Mouse (Mus musculus): ENCODE measurements around the gene Fut11.
A peak's percentile ranks its signal among the peaks of the same experiment; 100 is the strongest.
"Not testable (repeated sequence)": the region's sequence is repeated elsewhere in the genome, so short reads cannot be mapped to it uniquely, and the experiment has no call there.

Gene Fut11

GRCm38 (mm10) chr14:20677906-20678305 is 16.9 kb upstream of the Fut11 start:
- no peak for DNase-seq

DNA sequence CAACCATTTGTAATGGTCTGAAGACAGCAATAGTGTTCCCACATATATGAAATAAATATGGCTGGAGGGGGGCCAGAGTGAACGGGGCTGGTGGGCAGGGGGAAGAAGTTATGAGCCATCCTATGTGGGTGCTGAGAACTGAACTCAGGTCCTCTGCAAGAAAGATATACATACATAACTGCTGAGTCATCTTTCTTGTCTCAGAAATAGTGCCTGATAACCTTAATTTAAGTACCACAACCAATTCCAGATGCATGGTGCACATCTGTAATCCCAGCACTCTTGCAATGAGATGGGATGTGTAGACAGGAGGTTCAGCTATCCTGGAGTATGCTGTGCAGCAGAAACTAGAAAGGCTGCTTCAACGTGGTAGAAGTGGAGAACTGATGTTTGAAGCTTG is 13.0 kb upstream of the Fut11 start:
- no peak for DNase-seq

GRCm38 (mm10) chr14:20682498-20682897 is 12.3 kb upstream of the Fut11 start:
- DNase-seq = peak; percentile 53

GRCm38 (mm10) chr14:20686576-20686975 is 8.2 kb upstream of the Fut11 start:
- no peak for DNase-seq

DNA sequence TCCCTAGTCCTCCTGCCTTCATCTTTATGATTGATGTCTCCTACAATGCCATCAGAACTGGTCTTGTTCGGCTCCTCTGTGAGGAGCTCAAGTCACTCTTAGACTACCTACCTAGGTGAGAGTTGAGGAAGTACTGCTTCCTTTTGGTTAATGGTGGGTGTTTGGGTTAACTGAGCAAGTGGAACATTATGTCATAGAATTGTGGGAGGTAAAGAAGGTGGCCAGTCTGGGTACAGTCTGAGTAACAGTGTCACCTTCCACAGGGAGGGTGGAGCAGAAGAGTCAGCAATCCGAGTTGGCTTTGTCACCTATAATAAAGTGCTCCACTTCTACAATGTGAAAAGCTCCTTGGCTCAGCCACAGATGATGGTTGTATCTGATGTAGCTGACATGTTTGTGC is 5.8 kb upstream of the Fut11 start:
- DNase-seq = no peak

DNA sequence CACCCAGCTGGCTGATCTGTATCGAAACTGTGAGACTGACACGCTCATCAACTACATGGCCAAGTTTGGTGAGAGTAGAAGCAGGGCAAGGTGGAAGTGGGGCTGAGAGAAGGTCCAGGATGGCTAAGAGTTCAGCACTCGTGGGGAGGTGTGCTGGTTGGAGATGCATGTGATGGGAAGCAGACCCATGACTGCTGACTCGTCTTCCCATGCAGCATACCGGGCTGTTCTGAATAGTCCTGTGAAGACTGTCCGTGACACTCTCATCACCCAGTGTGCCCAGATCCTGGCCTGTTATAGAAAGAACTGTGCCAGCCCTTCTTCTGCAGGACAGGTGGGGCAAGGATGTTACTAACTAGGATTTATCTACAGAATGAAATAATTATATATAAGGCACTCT is 3.0 kb upstream of the Fut11 start:
- no peak for DNase-seq

DNA sequence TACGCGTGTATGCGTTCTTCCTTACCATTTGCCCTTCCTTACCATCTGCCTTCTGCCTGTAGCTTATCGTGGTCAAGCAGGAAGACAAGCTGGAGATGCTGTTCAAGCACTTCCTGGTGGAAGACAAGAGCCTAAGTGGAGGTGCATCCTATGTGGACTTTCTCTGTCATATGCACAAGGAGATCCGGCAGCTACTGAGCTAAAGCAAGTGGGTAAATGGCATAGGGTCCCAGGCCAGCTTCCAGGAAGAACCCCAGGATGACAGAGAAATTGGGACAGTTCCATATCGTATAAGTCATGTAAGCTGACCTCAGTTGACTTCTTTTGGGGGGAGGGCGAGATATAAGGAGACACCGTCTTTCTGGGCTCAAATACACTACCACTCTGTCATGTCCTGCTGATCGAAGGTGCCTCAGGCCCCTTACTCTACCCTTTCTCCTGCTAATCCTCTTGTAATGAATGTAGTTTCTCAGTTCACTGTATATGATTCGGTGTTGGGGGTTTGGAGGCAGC is 1.1 kb upstream of the Fut11 start:
- no peak for DNase-seq

DNA sequence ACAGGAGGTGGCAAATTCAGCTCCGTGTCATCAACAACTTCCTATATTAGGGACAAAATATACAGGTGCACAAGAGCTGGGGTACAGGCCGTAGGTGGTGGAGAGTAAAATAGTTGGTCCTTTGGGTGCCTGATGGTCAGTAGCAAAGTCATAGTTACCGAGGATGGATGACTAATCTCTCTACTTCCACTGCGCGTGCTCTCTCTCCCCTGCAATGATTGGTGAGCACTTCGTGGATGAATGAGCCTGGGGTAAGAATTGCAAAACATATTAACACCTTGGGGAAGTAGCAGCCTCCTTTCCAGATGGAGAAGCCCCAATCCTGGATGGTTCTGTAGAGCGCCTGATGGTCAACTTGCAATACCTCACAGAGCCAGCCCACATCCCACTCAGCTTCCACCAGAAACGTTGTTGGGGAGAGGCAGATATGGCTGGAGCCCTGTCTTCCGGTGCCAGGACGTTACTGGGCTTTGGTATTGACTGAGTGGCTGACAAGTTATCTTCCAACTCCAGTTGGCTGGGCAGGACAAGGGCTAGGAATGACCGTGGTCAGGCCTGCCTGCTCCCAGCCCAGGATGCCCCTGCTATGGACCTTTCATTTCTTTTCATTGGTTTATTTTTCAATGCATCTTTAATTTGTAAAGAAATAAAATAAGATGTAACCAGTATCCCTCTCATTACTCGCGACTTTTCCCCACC is 434 bp upstream of the Fut11 start:
- DNase-seq = no peak

DNA sequence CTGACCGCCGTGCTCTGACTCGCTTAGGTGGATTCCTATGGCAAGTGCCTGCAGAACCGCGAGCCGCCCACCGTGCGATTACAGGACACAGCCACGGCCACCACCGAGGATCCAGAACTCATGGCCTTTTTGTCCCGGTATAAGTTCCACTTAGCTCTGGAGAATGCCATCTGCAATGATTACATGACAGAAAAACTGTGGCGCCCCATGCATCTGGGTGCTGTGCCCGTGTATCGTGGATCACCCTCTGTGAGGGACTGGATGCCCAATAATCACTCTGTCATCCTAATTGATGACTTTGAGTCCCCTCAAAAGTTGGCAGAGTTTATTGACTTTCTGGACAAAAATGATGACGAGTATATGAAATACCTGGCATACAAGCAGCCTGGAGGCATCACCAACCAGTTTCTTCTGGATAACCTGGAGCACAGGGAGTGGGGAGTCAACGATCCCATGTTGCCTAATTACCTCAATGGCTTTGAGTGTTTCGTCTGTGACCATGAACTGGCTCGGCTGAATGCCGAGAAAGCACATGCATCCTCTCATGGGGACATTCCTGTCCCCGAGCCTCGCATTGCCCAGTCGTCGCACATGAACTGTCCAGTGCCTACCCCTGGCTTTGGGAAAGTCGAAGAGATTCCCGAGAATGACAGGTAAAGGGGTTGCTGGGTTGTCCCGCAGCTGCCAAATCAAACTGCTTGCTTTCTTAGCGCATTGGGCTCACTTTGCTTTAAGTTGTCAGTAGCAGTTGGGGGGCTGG is 1.2 kb downstream of the Fut11 start:
- peak; percentile 16 for DNase-seq

GRCm38 (mm10) chr14:20696986-20697385 is 2.2 kb downstream of the Fut11 start:
- peak; percentile 75 for DNase-seq

DNA sequence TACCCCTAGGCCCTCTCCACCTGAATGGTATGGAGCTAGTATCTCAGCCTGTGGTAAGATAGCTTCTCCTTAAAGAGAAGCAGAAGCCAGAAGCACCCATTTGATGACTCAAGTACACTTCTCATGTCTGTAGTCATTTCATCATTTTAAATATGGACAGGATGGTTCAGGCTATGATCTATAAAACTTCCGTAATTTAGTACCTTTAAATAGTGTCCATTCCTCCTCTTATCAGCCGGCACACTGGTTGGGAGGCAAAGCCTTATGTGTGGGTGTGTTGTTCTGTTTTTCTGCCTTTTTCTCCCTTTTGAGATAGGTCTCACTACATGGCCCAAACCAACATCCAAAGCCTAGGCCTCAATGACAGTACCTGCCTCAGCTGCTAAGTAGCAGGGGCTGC is 3.7 kb downstream of the Fut11 start:
- no peak for DNase-seq

- no peak for DNase-seq
Measured at GRCm38 (mm10) chr14:20700362-20700761, 5.6 kb downstream of the Fut11 start.

- DNase-seq = no peak
Measured at GRCm38 (mm10) chr14:20701554-20701953, 6.8 kb downstream of the Fut11 start.

DNA sequence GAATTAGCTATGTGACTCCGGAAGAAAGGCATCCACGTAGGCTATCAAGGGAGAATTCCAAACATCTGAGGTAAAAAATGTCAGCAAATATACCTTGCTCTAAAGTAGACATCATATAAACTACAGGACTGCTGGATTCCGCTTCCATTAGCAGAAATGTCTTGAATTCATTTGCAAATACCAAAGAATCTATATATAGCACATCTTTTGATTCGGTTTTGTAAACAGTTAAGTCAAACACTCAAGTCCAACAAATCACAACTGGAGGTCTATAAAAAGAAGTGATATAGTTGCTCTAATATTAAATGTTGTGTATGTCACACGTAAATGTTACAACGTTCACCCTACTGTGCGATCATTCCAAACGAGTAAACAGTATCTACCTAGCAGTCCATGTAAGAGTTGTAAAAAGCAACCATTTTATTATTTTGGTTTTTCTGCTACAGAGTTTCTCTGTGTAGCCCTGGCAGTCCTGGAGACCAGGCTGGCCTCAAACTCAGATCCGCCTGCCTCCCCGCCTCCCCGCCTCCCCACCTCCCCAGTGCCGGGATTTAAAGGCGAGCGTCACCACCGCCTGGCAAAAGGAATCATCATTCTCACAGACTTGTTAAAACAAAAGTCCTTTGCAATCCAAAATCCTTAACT is 7.5 kb downstream of the Fut11 start:
- no peak for DNase-seq

DNA sequence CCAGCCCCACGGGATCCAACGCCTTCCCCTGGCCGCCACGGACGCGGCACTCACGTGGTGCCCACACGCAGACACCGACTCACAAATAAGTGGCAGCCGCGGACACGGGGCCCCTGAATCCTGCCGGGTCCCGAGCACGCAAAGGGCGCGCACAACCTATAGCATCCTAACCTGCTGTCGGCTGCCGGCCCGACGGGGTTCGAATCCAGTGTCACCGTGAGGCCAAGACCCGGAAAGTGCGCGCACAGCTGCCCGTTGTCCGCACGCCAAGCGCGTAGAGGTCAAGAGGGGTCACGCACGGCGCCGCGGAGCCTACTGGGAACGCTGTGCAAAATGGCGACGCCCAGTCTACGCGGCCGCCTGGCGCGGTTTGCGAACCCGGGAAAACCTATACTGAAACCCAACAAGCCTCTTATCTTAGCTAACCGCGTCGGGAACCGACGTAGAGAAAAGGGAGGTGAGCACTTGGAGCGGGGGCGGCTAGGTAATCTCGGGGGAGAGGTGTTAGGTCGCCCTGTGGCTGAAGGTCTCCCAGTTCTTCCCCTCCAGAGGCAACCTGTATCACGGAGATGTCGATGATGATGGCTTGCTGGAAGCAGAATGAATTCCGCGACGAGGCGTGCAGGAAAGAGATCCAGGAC is 8.1 kb downstream of the Fut11 start, which contains the start of gene Chchd1:
Gene Chchd1, plus strand, starts transcription at position 266 of the 641 bp plus-strand sequence.
- DNase-seq = peak; percentile 94

GRCm38 (mm10) chr14:20703461-20703860 is 8.7 kb downstream of the Fut11 start:
- DNase-seq = not testable (repeated sequence)

GRCm38 (mm10) chr14:20707201-20708190 is 12.7 kb downstream of the Fut11 start, which contains the start of gene Zswim8:
Zswim8 (plus strand) TSS chr14:20707552.
- DNase-seq = peak; percentile 93

DNA sequence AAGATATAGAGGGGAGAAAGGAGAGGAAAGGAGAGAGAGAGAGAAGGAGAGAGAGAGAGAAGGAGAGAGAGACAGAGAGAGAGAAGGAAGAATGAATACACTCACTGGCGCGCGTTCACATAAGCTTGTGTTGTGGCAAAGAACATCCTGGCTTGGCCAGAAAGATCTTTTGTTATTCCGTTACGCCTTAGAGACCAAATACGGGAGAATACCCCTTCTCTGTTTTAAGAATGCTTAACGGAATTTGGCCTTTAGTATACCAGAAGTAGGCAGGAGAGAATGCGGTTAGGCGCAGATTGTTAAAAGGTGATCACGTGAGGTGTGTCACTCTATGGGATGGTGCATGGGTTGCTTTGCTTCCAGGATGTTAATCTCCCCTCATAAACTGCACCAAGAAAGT is 13.5 kb downstream of the Fut11 start:
- no peak for DNase-seq

DNA sequence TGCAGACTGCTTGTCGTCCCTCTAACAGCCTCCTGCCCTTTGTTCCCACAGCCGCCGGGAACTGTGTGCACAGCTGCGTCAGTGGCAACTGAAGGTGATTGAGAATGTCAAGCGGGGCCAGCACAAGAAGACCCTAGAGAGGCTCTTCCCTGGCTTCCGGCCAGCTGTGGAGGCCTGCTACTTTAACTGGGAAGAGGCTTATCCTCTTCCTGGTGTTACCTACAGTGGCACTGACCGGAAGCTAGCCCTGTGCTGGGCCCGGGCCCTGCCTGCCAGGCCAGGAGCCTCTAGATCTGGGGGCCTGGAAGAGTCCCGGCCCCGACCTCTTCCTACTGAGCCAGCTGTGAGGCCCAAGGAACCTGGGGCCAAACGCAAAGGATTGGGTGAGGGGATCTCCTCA is 19.1 kb downstream of the Fut11 start:
- DNase-seq = no peak

DNA sequence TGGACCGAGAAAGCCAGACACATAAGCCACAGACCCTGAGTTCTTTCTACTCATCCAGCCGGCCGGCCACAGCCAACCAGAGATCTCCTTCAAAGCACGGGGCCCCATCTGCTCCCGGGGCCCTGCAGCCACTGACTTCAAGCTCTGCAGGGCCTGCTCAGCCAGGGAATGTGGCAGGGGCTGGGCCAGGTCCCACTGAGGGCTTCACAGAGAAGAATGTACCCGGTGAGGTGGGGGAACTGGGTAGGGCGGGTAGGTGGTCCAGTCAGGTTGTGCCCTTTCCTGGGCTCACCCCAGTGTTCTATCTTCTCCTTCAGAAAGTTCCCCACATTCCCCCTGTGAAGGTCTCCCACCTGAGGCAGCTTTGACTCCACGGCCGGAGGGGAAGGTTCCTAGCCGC is 23.7 kb downstream of the Fut11 start:
- DNase-seq = no peak

GRCm38 (mm10) chr14:20719767-20720166 is 25.0 kb downstream of the Fut11 start:
- DNase-seq = no peak

- no peak for DNase-seq
Measured at GRCm38 (mm10) chr14:20721371-20721770, 26.6 kb downstream of the Fut11 start.

Measured in lung, postnatal 36 days (tissue).